Mouse (Mus musculus) intestine, postnatal 0 days (tissue): Measurements from ENCODE around the gene Rsbn1. TPM values are rescaled to one million over a fixed set of nuclear protein-coding genes. Genes with fewer than 3 reads are reported as not detected.
A peak's percentile ranks its signal among the peaks of the same experiment; 100 is the strongest.

Source experiments
- ATAC-seq: fragments of 200-750 bp; cut with Nextera tagmentation; 2 replicates; pipeline ENCODE4 v1.8.0; 2017; ENCODE audit warnings: mild to moderate bottlenecking, moderate TSS enrichment, moderate library complexity
- H3K27ac ChIP-seq: fragments of 300-500 bp; sonication (generic); 2 replicates; pipeline ENCODE4 v1.5.1; 2014; ENCODE audit warnings: mild to moderate bottlenecking, low read depth, low read length, moderate library complexity
- H3K27me3 ChIP-seq: fragments of 300-500 bp; sonication (generic); replicated peaks from 2 replicates; pipeline ENCODE4 v1.6.1; 2014; ENCODE audit warnings: low read length, mixed read lengths; ENCODE audit not compliant: control insufficient read depth, insufficient read depth
- H3K36me3 ChIP-seq: fragments of 300-500 bp; sonication (generic); 2 replicates; pipeline ENCODE4 v1.6.1; 2014; ENCODE audit warnings: mild to moderate bottlenecking, moderate library complexity; ENCODE audit not compliant: control insufficient read depth, insufficient read depth
- H3K4me1 ChIP-seq: fragments of 300-500 bp; sonication (generic); replicated peaks from 2 replicates; pipeline ENCODE4 v1.6.1; 2014; ENCODE audit warnings: antibody characterized with exemption, low read length, mixed read lengths; ENCODE audit not compliant: control insufficient read depth, insufficient read depth
- H3K4me2 ChIP-seq: fragments of 300-500 bp; sonication (generic); replicated peaks from 2 replicates; pipeline ENCODE4 v1.6.1; 2014; ENCODE audit warnings: low read depth, mild to moderate bottlenecking, moderate library complexity
- H3K4me3 ChIP-seq: fragments of 300-500 bp; sonication (generic); 2 replicates; pipeline ENCODE4 v1.5.1; 2014; ENCODE audit warnings: low read depth, low read length
- H3K9ac ChIP-seq: fragments of 300-500 bp; sonication (generic); 2 replicates; pipeline ENCODE4 v1.6.1; 2014; ENCODE audit warnings: mild to moderate bottlenecking, low read depth, low read length
- H3K9me3 ChIP-seq: fragments of 300-500 bp; sonication (generic); 2 replicates; pipeline ENCODE4 v1.6.1; 2016; ENCODE audit warnings: mixed run types; ENCODE audit not compliant: control insufficient read depth
- CTCF ChIP-seq: sonication (generic); IDR thresholded peaks from 2 replicates; pipeline ENCODE4 v1.5.1; 2016; ENCODE audit warnings: low read depth, mild to moderate bottlenecking, control low read depth, antibody characterized with exemption, moderate library complexity
- WGBS: fragments of 180-500 bp; shearing (Covaris S2); extraction: QIAGEN DNeasy Blood & Tissue Kit; methylation state at CpG from one replicate; pipeline ENCODE4 v1.1.7; 2014; 5-methylcytosine and 5-hydroxymethylcytosine counted together
- polyA plus RNA-seq: library from polyadenylated mRNA; unstranded; fragments of >200 nt; fragmentation: Nextera tagmentation; extraction: Ambion mirVana; gene quantifications from 2 replicates; pipeline ENCODE4 v1.2.1, GENCODE M21; 2015

The Rsbn1 gene
- 5.3 and 5.5 TPM in 2 replicates for polyA plus RNA-seq

DNA sequence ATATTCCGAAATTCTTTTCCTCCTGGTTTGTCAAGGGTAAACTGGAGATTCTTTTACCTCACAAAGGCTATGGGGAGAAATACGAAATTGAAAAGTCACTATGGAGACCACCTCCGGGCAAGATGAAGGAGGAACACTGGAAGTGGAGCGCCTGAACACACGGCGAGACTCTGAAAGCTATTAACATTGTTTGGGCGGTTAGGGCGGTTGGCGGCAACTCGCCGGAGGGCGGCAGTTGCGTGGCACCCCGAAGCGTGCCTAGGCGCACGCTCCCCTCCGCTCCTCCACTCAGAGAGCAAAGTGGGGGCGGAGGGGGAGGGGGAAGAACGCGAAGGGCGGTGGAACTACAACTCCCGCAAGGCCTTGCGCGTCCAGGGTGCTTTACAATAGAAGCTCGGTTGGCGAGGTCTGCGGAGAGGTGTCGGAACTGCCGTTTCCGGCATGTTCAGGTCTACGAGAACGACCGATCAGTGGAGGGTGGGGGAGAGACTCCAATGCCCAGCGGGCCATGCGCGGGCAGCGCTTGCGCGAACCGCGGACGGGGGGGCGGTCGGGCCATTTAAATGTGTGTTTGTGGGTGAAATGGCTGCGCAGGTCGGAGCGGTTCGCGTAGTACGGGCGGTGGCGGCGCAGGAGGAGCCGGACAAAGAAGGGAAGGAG, at the start of gene Rsbn1:
Gene Rsbn1 (plus strand): TSS at position 111 of the 660 bp plus-strand sequence.
- H3K4me2 ChIP-seq = peak within 1 kb of the TSS; percentile 77
- peak; percentile 44; the same call in 1 of the 2 replicates for TF ChIP-seq CTCF
- peak within 1 kb of the TSS; percentile 90 for H3K9ac ChIP-seq
- H3K4me3 ChIP-seq = peak within 1 kb of the TSS; percentile 100
- WGBS = under 1% methylated on average over 52 of the region's 55 CpGs
- no peaks in the 10 kb centered on the region for H3K27me3 ChIP-seq
- H3K27ac ChIP-seq = peak within 1 kb of the TSS; percentile 91
- no peaks in the 10 kb centered on the region for H3K36me3 ChIP-seq
- no peaks in the 10 kb centered on the region for H3K9me3 ChIP-seq
- ATAC-seq = peak; percentile 100
- H3K4me1 ChIP-seq = no peaks in the 10 kb centered on the region

GRCm38 (mm10) chr3:103864200-103864599, 49.7 kb upstream of the Rsbn1 start:
- H3K4me2 ChIP-seq = no peak overlapping the region
- no peaks in the 10 kb centered on the region for H3K4me1 ChIP-seq
- no peak overlapping the region for H3K27ac ChIP-seq
- H3K36me3 ChIP-seq = no peaks in the 10 kb centered on the region
- WGBS = 66% methylated on average over 6 of the region's 6 CpGs
- no peaks in the 10 kb centered on the region for H3K9me3 ChIP-seq
- no peak for ATAC-seq
- no peak overlapping the region for H3K4me3 ChIP-seq
- no peak for TF ChIP-seq CTCF
- no peaks in the 10 kb centered on the region for H3K27me3 ChIP-seq
- H3K9ac ChIP-seq = no peak overlapping the region

- Histone ChIP-seq H3K27ac (no peak overlapping the region), H3K36me3 (no peaks in the 10 kb centered on the region), H3K4me3 (no peak overlapping the region), H3K9me3 (no peaks in the 10 kb centered on the region), H3K27me3 (no peaks in the 10 kb centered on the region), H3K4me1 (no peaks in the 10 kb centered on the region), H3K9ac (no peak overlapping the region), H3K4me2 (no peak overlapping the region)
- TF ChIP-seq CTCF = no peak
- no peak for ATAC-seq
- 88% methylated on average over 5 of the region's 5 CpGs for WGBS
These were observed 46.4 kb upstream of the Rsbn1 start for GRCm38 (mm10) chr3:103867424-103867971.

DNA sequence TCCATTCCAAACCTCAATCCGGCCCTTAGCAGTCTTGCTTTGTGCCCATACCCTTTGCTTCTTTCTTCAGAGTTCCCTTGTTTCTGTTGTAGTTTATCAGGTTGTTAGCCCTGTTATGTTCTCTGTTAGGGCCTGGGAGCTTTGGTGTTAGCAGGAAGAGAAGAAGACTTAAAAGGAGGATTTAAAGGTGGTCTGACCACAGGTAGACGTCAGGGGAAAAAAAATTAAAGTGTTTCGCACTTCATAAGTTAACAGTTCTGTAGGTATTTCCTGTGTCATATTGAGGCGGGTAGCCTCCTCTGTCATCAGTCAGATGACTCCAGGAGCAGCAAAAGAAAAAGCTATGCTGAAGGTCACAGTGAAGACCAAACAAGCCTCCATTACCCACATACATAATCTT, 45.9 kb upstream of the Rsbn1 start:
- no peaks in the 10 kb centered on the region for H3K4me1 ChIP-seq
- H3K4me2 ChIP-seq = no peak overlapping the region
- H3K36me3 ChIP-seq = no peaks in the 10 kb centered on the region
- no peak for TF ChIP-seq CTCF
- H3K9ac ChIP-seq = no peak overlapping the region
- H3K27me3 ChIP-seq = no peaks in the 10 kb centered on the region
- WGBS = 80% methylated on average over 4 of the region's 4 CpGs
- ATAC-seq = no peak
- no peaks in the 10 kb centered on the region for H3K9me3 ChIP-seq
- no peak overlapping the region for H3K27ac ChIP-seq
- no peak overlapping the region for H3K4me3 ChIP-seq

DNA sequence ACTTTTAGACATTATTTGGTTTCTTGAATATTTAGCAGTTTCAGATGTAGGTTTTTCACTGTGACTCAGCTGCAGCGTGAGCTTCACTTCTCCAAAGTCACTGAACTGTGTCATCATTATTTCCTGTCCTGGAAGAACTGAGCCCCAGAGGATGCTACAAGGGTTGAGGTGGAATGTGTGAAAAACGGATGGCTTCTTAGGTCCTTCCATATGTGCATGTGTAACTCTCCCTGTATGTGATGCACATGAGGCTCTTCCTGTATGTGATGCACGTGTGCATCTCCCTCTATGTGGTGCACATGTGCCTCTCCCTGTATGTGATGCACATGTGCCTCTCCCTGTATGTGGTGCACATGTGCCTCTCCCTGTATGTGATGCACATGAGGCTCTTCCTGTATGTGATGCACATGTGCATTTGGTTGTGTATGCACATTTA, 41.2 kb upstream of the Rsbn1 start:
- Histone ChIP-seq H3K27ac (no peak overlapping the region), H3K36me3 (no peaks in the 10 kb centered on the region), H3K9ac (no peak overlapping the region), H3K4me3 (no peak overlapping the region), H3K4me1 (no peaks in the 10 kb centered on the region), H3K4me2 (no peak overlapping the region), H3K9me3 (no peaks in the 10 kb centered on the region), H3K27me3 (no peaks in the 10 kb centered on the region)
- 74% methylated on average over 3 of the region's 3 CpGs for WGBS
- TF ChIP-seq CTCF = no peak
- ATAC-seq = no peak

- no peak overlapping the region for H3K4me3 ChIP-seq
- WGBS = 64% methylated on average over 7 of the region's 7 CpGs
- H3K27me3 ChIP-seq = no peaks in the 10 kb centered on the region
- H3K4me1 ChIP-seq = no peaks in the 10 kb centered on the region
- H3K9me3 ChIP-seq = no peaks in the 10 kb centered on the region
- no peak overlapping the region for H3K4me2 ChIP-seq
- TF ChIP-seq CTCF = no peak
- no peaks in the 10 kb centered on the region for H3K36me3 ChIP-seq
- no peak for ATAC-seq
- no peak overlapping the region for H3K9ac ChIP-seq
- H3K27ac ChIP-seq = no peak overlapping the region
These were observed 39.6 kb upstream of the Rsbn1 start for GRCm38 (mm10) chr3:103874329-103874728.
